Mouse (Mus musculus) brain, embryonic 14.5 days (tissue): Measurements from ENCODE around the gene Fbrs. TPM values are rescaled to one million over a fixed set of nuclear protein-coding genes. Genes with fewer than 3 reads are reported as not detected.
A peak's percentile ranks its signal among the peaks of the same experiment; 100 is the strongest.

Experiments
- DNase-seq: peaks from one replicate; pipeline ENCODE4 v3.0.0-alpha.2; 2011; ENCODE audit warnings: low read depth
- CTCF ChIP-seq: fragments of 200-500 bp; IDR thresholded peaks from 2 replicates; pipeline ENCODE4 v1.5.1; 2012; ENCODE audit warnings: inconsistent platforms, mild to moderate bottlenecking, moderate library complexity, borderline replicate concordance; ENCODE audit not compliant: insufficient read depth, insufficient read length; ENCODE audit errors: extremely low read depth
- POLR2A ChIP-seq: fragments of 200-500 bp; IDR thresholded peaks from 2 replicates; pipeline ENCODE4 v1.6.1; 2012; ENCODE audit warnings: mild to moderate bottlenecking, inconsistent platforms, borderline replicate concordance; ENCODE audit not compliant: poor library complexity, insufficient read depth, insufficient read length, severe bottlenecking; ENCODE audit errors: extremely low read depth
- polyA plus RNA-seq: library from polyadenylated mRNA; depleted of rRNA; stranded (reverse); fragments of >200 nt; gene quantifications from 2 replicates; pipeline ENCODE4 v1.2.3, GENCODE M21; 2012; rRNA removed

Gene Fbrs
- polyA plus RNA-seq, 1 experiment, result 47.0 TPM

- TF ChIP-seq POLR2A (peak; percentile 75; the same call in 1 of the 2 replicates), CTCF (no peak)
- peak; percentile 99 for DNase-seq
Observed at GRCm38 (mm10) chr7:127511808-127512230, 32.8 kb downstream of the Fbrs start, which contains the start of gene Srcap. TSS of gene Srcap (plus strand) at chr7:127511983.

GRCm38 (mm10) chr7:127512231-127513015 is 33.4 kb downstream of the Fbrs start:
- peak; percentile 96 for DNase-seq
- TF ChIP-seq CTCF, result no peak
- TF ChIP-seq POLR2A, result peak; percentile 21

- no peak for TF ChIP-seq POLR2A
- no peak for TF ChIP-seq CTCF
- peak; percentile 53 for DNase-seq
Observed at GRCm38 (mm10) chr7:127513016-127513390, 34.0 kb downstream of the Fbrs start.

- no peak for DNase-seq
- TF ChIP-seq CTCF (no peak), POLR2A (no peak)
Observed at GRCm38 (mm10) chr7:127513781-127514180, 34.8 kb downstream of the Fbrs start.

GRCm38 (mm10) chr7:127515846-127516245 is 36.8 kb downstream of the Fbrs start:
- no peak for DNase-seq
- no peak for TF ChIP-seq POLR2A
- TF ChIP-seq CTCF, result no peak

GRCm38 (mm10) chr7:127516344-127516743 is 37.3 kb downstream of the Fbrs start:
- no peak for TF ChIP-seq CTCF
- TF ChIP-seq POLR2A, result no peak
- DNase-seq, result no peak

- TF ChIP-seq POLR2A (no peak), CTCF (no peak)
Observed at GRCm38 (mm10) chr7:127519284-127519683, 40.3 kb downstream of the Fbrs start, which contains the start of gene Gm42715. TSS of gene Gm42715 (plus strand) at chr7:127519584.

More at GRCm38 (mm10) chr7:127519284-127519683, 40.3 kb downstream of the Fbrs start, which contains the start of gene Gm42715:
- no peak for DNase-seq

Other genes starting within 250 kb of the Fbrs start
- 38.5 and 38.9 TPM in 2 replicates for gene Zfp553, start 246.1 kb upstream of the Fbrs start, polyA plus RNA-seq
- 19.4 and 22.6 TPM in 2 replicates for gene Sept1, start 246.1 kb upstream of the Fbrs start, polyA plus RNA-seq
- gene Zfp771, start 234.9 kb upstream of the Fbrs start, polyA plus RNA-seq, result 88.1 and 118 TPM in 2 replicates
- gene Dctpp1, start 218.5 kb upstream of the Fbrs start, polyA plus RNA-seq, result 82.3 and 131 TPM in 2 replicates
- gene Sephs2, start 205.1 kb upstream of the Fbrs start, polyA plus RNA-seq, result 21.5 and 28.6 TPM in 2 replicates
- 0.47 and 0.49 TPM in 2 replicates for gene Itgal, start 182.9 kb upstream of the Fbrs start, polyA plus RNA-seq
- gene Zfp768, start 133.6 kb upstream of the Fbrs start, polyA plus RNA-seq, result 44.6 and 50.5 TPM in 2 replicates
- 7.6 and 7.8 TPM in 2 replicates for gene Zfp747, start 103.1 kb upstream of the Fbrs start, polyA plus RNA-seq
- 4.5 and 4.9 TPM in 2 replicates for gene 9130019O22Rik, start 92.0 kb upstream of the Fbrs start, polyA plus RNA-seq
- gene E430018J23Rik, start 85.6 kb upstream of the Fbrs start, polyA plus RNA-seq, result 8.9 and 11.0 TPM in 2 replicates
- gene Zfp764, start 72.4 kb upstream of the Fbrs start, polyA plus RNA-seq, result 4.4 and 5.5 TPM in 2 replicates
- 21.0 and 28.2 TPM in 2 replicates for gene Zfp688, start 57.1 kb upstream of the Fbrs start, polyA plus RNA-seq
- 14.0 and 14.5 TPM in 2 replicates for gene Zfp689, start 30.0 kb upstream of the Fbrs start, polyA plus RNA-seq
- gene Prr14, start 19.6 kb upstream of the Fbrs start, polyA plus RNA-seq, result 73.5 and 104 TPM in 2 replicates
- 18.6 and 44.1 TPM in 2 replicates for gene Srcap, start 32.8 kb downstream of the Fbrs start, polyA plus RNA-seq
- gene Gm42715, start 40.4 kb downstream of the Fbrs start, polyA plus RNA-seq, result 15.5 and 19.2 TPM in 2 replicates
- gene Tmem265, start 82.2 kb downstream of the Fbrs start, polyA plus RNA-seq, result 2.0 and 3.2 TPM in 2 replicates
- 108 and 126 TPM in 2 replicates for gene Phkg2, start 94.1 kb downstream of the Fbrs start, polyA plus RNA-seq
- gene Ccdc189, start 109.4 kb downstream of the Fbrs start, polyA plus RNA-seq, result 11.9 and 16.0 TPM in 2 replicates
- gene Rnf40, start 109.6 kb downstream of the Fbrs start, polyA plus RNA-seq, result 50.4 and 56.0 TPM in 2 replicates
- 38.7 and 44.4 TPM in 2 replicates for gene Zfp629, start 136.6 kb downstream of the Fbrs start, polyA plus RNA-seq
- 51.0 and 78.6 TPM in 2 replicates for gene Bcl7c, start 229.7 kb downstream of the Fbrs start, polyA plus RNA-seq
- 8.0 and 12.2 TPM in 2 replicates for gene Ctf1, start 233.5 kb downstream of the Fbrs start, polyA plus RNA-seq